Mouse (Mus musculus) embryo, embryonic 11 days (tissue): ENCODE measurements around the gene Ugt1a9.

ENCODE experiments used
- DNase-seq: peaks from one replicate; pipeline ENCODE4 v3.0.0-alpha.2; 2015

Ugt1a9 gene

DNA sequence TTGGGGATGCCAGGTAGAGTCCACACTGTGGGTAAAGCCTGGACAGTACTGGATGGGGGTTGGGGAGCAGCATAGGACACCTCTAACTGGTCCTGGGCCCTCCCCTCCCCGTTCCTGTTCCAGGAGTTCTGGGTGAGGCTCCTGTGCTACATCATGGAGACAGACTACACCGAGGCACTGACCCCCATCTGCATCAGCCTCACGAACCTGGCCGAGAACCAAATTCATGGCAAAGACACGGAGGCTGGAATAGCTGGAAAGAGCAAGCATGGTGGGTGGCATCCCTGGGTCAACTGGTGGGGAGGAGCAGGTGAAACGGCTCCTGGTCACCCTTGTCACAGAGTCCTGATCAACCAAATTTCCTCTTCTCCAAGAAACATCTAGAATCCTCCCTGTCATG, 168.2 kb downstream of the Ugt1a9 start:
- no peak for DNase-seq

DNA sequence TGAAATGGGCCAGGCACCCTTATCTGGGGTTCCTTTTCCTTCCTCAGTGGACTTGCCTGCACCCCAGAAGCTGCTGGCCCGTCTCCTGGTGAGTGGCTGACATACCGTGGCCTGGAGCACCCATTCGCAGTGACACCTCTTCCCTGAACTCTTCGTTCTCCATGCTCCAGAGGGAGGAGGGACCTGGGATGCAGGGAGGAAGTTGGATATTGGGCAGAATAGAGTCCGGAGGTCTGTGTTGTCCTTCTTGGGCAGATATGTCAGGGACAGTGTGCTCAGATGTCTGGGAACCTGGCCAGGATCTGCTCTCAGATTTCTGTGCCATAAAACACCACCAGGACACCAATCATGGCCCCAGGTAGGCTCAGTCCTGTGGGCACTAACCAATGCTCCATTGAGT, 169.5 kb downstream of the Ugt1a9 start:
- DNase-seq, result no peak

DNA sequence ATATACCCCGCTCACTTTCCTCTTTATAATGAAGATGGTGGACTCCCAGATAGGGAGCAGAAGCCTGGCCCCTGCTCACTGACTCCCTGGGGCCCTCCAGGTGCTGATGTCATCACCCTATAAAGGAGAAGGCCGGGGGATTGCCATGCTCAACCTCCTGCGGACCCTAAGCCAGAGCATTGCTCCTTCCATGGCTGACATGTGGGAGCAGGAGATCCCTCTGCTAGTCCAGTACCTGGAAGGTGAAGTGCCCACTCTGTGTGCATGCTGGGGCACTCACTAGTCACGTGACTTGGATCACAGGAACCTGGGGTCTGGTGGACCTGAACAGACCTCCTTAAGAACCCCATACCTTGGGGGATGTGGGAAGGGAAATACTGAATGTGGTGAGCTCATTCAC, 170.0 kb downstream of the Ugt1a9 start:
- DNase-seq, result no peak

DNA sequence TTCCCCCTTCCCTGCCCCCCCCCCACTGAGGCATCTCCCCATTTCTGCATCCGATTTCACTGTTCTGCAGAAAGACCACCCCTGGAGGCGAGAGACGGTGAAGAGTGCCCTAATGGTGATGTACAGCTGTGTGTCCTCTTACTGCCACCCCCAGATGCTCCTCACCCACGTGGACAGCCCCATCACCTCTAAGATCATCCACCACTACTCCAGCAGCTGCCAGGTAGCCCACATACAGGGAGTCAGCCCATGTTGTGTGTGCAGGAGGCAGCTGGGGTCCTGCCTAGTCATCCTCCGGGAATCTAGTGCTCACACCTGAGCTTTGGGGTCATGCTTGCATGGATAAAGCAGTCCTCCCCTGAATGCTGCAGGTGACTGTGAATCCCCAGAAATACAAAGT, 173.3 kb downstream of the Ugt1a9 start:
- DNase-seq, result no peak

DNA sequence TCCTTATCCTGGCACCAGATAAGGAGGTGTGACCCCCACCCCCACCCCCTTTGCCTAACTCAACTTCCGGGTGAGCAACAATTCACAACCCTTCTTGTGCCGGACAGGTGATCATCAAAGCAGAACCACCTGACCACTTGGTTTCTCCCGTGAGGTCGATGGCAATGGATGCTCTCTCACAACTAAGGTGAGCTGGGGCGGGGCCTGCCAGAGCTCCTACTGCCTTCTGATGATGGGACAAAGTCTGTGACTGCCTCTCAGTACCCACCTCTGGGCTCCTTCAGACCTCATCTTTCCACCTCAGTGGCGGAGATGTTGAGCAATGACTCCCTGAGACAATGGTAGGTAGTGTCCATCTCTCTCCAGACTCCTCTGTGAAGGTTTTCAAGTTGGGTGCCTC, 175.3 kb downstream of the Ugt1a9 start:
- DNase-seq, result no peak

DNA sequence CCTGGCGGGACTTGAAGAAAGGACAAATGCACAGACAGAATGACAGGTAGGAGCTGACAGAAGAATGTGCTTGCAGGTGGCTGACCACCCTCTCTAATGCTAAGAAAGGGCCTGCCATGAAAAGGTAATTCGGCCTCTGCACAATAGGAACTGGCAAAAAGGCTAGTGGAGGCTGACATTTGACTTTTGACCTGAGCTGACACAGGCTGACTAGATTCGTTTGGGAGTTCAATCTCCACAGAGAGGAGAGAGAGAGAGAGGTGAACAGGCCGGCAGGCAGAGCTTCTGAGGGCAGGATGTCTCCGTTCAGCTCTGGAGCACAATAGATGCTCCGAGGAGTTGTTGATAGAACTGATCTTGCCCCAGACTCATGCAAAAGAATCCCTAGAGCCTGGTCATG, 175.8 kb downstream of the Ugt1a9 start:
- DNase-seq, result no peak

DNA sequence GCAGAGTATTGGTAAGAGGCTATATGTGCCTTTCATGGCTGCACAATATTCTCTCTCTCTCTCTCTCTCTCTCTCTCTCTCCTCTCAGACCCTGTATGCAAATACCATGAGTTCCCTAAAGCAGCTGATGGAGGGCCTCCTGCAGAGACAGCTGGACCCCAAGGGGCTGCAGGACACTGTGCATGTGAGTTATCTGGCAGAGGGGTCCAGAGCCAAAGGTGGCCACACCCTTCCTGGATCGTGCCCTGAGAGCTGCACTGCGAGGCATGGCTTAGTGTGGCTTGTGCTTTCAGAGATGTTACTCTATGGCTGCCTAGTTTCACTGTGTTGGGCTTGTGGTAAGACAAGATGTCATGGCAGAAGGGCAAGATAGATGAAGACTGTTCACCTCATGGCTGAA, 177.1 kb downstream of the Ugt1a9 start:
- DNase-seq, result no peak

DNA sequence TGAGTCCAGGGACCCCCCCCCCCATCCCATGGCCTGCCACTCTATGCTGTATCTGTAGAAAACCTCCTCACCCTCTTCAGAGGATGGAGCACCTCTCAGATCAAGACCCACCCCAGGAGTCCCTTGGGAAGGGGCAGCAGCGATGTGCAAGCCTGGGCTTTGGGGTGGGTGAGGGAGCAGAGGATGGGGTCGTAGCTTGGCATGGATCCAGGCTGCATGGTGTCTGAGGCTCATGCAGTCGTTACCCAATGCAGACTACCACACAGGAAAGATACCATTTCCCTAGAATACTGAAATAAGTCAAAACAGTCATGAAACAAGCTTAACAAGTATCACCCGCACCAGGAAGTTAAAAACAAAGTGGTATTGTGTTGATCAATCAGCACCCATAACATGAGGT, 178.1 kb downstream of the Ugt1a9 start:
- DNase-seq, result no peak

DNA sequence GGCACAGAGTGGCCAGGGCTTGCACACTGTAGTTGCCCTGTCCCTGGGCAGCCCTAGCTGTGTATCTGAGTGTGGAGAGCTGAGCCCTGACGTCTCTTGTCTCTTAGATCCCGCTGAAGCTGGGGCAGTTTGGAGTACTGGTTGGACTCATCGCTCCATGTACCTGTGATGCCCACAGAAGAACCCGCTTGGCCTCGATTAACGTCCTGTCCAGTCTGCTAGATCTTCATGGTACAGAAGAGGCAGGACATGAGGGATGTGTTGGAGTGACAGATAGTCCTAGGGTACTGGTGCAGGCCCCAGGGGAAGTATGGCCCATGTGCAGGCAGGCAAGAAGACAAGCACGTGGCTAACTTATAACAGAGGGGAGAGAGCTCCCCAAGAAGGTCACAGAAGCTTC, 179.0 kb downstream of the Ugt1a9 start:
- no peak for DNase-seq

DNA sequence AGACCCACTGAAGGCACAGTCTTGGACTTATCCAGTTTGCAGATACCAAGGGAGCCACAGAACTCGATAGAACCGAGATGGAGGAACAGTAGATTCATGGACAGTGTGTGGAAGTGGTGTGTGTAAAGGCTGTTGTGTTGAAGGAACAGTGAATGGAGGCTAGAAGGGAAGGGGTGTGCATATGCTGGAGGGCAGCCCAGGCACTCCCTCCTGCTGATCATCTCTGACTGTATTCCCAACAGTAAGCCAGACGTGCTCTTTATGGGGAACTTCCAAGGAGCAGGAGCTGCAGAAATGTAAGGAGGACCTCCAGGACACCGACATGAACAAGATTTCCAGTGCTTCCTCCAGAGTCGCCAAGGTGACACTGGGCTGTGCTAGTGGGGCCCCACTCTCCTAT, 179.4 kb downstream of the Ugt1a9 start:
- DNase-seq, result no peak

DNA sequence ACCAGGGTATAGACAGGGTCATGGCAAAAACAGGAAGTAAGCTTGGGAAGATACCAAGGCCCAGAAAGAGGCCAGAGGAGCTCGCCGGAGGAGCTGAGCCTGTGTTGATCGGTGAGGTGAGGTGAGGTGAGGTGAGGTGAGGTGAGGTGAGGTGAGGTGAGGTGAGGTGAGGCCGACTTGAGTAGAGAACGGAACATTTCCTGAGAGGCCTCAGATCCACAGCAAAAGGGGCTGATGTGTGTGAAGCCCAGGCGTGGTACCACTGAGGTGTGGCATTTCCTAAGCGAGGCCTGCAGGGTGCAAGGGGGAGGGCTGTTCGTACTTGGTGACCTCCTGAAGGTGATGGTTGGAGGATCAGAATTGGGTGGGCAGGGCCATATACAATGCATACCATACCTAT, 182.5 kb downstream of the Ugt1a9 start:
- no peak for DNase-seq

DNA sequence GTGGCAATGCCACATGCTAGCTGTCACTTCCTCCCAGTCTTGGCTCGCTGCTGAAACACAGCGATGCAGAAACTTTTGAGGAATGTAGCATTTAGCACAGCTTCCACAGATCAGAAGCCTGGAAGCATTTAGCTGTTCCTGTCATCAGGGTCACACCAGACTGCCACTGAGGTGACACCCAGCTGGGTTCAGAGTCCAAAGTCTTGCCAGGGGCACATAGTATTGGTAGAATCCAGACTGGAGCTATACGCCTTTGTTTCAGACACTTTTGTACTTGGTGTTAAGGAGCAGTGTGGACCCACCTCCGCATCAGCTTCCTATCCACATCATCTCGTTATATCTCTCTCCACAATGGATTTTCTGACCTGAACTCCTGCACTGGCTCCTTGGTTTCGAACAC, 182.9 kb downstream of the Ugt1a9 start:
- DNase-seq, result no peak

DNA sequence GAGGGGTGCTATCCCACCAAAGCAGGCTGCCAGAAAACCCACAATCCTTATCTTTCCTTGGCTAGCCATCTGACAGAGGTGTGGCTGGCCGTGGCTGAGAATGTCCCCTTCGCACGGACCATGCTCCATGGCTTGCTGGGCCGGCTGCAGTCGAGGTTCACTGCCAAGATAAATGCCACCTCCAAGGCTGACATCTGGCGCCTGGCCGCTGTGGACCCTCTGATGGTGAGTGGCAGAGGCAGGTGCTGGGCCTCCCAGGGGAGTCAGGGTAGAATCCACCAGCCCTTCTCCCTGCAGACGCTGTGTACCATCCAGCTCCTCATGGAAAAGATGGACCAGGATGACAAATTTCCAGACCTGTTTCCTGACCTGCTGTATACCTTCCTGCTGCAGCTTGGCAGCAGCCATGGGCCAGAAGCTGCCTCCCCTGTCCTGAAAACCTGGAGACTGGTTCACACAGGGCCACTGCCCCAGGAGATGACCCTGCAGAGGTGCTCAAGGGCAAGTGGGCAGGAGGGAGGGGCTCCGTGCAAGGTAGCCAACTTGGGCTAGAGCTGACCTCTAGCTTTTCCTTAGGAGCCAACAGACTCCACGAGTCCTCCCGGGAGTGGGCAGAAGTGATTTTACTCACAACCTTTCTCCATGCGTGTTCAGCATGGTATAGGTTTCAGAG, 184.3 kb downstream of the Ugt1a9 start:
- no peak for DNase-seq

DNA sequence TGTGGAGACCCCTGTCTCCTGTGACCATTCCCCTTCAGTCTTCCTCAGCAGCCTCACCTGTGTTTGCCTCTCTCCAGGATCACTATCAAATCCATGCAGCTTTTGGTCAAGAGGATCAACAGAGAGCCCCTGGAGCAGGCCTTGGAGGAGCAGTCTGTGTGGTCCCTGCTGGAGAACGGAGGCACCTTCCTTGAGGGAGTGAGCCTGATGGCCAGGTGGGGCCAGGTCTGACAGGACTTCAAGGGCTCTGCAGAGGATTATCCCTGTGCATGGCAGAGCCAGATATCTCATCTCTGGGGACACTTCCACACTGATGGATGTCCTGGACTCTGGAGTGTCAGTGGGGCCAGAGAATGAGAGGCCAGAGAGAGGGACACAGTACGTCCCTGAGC, 184.9 kb downstream of the Ugt1a9 start:
- DNase-seq, result no peak

DNA sequence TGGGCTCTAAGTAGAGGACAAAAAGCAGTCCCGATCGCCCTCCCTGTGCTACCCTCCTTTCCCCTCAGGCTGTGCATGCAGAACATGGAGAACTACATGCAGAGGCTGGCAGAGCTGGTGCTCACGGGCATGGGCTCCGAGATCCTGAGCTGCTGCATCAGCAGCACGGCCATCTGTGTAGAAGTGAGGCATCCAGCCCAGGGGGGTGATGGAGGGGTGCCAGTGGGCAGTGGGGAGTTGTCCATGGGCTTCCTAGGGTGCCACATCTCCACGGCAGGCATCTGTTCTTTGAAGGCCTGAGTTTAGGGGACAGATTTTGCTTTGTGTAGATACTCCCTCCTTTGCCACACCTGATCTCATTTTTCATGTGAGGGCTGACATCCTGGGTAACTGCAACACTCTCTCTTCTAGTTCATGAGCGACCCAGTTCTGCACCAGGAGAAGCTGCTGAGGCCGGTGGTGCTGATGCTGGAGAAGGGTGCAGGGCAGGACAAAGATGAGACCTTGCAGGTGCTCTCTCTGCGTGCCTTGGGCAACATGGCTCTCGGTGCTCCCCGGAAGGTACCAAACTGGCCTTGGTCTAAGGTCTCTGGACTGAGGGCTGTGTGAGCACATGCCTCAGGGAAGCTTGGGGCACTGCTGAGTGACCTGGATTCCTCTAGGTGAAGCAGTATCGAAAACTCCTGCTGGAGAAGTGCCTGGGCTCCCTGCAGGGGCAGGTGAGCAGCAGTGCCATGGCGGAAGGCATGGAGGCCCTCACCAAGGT, 185.6 kb downstream of the Ugt1a9 start:
- no peak for DNase-seq

DNA sequence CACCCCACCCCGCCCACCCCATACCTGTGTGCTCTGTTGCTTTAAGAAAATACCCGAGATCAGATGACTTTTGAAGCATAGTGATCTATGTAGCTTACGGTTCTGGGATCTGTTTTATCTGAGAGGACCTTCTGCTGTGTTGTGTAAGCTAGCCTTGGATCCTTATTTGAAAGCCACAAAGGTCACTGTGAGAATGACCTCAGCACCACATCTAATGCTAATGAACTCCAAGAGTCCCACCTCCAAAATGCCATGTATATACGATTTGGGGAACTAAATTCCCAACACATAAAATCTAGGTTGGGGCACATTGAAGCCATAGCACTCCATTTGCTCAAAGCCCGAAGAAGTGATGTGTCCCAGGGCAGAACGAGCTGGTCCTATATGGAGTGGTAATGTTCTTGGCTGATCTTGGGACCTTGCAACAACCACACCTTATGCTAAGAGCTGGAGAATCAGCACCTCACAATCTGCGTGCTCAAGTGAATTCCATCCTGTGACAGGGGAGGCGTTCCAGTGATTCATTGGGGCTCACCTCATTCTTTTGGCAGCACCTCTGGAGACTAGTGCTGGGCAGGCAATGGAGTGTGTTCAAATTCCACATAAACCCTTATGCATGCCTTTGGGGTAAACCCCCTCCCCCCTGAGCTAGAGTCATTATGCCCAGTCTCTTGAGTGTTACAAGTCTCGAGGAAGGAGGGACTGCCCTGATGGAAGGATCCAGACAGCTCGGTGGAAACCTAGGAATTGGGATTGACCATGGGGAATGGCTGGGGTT, 186.5 kb downstream of the Ugt1a9 start:
- no peak for DNase-seq

DNA sequence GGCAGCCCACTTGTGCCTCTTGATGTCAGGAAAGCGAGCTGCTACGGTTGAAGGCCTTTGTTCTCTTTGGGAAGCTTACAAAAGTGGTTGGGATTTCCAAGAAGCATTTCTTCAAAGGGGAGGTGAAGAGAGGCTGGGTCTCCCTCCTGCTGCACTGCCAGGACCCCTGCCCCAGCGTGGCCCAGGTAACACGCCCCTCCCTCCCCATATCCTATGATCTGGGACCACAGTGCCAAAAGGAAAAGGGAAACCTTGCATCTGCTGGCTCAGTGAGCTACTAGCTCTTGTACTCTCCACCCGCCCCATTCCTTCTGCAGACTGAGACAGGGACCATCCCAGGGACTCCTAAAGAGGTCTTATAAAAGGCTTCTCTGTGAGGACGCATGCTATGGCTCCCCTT, 187.1 kb downstream of the Ugt1a9 start:
- no peak for DNase-seq

DNA sequence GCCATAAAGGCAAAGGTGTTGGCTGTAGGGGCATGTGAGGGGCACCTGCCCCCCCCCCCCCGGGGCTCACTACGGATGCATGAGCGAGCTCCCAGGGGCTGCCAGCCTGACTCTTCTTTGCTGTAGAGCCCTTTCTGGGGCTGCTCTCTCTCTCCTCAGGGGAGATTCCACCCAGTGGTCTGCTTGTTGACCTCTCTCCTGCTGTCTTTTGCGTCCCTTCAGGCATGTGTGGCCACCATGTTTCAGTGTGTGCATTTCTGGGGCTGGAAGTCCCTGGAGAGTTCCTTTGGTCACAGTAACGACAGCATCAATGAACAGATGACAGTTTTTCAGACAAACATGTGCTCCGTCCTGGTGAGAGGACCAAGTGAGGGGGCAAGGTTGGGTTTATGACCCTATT, 187.8 kb downstream of the Ugt1a9 start:
- no peak for DNase-seq

DNA sequence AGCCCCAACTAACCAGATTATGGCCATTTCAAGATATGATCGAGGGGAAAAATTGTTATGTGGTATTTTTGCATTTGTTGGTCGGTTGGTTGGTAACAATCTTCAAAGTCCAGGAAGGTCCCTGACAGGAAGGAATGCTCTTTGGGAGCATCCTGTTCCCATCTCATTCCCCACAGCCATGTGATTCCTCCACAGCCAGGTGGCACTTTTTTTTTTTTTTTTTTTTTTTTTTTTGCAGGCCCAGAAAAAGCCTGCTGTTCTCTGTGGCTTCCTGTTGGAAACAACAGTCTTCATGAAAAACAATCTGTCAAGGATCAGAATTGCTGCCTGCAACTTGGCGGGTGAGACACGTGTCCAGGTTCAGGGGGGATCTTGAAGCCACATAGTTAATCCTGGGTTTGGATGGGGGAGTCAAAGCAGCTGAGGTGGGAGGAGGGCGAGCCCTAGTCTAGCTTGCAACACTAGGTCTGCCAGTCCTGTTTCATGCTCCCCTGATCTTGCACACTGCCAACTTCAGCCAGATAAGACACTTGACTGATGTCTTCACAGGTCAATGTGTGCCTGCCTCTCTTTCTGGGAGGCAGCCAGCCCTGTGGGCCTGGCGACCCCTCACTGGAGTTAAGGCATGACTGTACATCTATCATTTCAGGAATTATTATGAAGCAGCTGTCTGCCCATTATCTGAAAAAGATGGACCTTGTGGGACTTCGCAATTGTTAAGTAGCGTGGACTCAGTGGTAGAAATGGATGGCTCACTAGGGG, 188.5 kb downstream of the Ugt1a9 start:
- peak; percentile 49 for DNase-seq

DNA sequence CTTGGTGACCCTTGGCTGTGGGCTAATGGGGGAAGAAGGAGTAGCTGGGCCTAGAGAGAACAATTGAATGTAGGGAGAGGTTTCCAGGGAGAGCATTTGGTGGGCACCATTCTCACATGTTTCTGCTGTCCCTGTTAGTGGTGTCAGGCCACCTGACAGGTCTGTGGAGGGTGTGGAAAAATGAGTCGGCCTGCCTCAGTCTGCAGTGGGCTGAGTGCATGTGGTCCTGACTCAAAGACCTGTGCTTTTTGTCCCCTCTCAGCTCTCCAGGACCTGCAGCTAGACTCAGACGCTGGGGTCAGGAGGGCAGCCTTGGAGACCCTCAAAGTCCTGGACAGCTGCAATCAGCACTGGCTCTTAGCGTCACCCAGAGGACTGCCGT, 189.0 kb downstream of the Ugt1a9 start:
- DNase-seq, result peak; percentile 46

DNA sequence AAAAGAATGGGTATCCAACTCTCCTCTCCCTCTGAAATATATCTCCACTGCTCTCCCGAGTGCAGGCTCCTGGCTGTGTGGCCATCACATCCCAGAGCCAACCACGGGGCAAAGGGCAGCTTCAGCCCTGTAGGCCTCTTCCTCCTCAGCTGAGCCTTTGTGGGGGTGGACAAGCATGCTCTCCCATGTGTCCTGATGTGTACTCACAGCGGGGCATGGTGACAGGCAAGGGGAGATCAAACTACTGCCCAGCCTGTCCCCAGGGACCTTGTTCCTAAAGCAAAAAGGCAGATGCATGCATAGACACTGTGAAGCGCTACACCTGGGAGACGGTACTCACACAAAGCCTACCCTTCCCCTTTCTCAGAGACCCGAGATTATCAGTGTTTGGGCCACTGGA, 189.5 kb downstream of the Ugt1a9 start:
- no peak for DNase-seq

DNA sequence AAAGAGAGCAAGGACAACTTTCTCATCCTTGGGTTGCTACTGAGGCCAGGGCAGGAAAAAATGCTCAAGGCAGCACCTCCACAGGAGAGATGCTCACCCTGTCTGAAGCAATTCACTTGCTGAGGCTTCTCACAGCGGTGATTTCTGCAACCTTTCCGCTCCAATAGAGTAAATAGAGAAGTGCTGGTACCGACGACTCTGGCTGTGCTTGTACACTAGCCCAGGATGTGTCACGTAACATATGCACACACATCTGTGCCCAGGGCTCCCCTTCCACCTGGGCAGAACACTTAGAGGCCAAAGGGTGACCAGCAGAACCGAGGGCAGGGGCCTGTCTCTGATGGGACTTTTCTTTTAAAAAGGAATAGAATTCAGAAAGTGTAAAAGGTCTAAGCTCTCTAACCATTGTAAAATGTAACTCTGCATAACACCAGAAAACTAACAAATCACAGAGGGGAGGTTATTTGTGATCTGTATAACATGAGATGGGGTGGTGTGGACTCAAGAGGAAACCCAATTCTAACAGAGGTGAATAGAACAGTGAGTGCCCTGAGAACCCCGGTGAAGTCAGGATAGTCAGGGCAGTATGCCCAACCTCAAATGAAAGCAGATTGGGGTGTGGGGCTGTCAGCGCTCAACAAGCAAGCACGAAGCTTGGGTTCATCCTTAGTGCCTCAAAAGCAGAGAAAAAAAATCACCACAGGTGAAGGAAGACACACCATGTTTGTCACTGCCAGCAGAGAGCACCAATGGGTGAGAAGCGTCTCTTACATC, 190.2 kb downstream of the Ugt1a9 start:
- DNase-seq, result no peak

DNA sequence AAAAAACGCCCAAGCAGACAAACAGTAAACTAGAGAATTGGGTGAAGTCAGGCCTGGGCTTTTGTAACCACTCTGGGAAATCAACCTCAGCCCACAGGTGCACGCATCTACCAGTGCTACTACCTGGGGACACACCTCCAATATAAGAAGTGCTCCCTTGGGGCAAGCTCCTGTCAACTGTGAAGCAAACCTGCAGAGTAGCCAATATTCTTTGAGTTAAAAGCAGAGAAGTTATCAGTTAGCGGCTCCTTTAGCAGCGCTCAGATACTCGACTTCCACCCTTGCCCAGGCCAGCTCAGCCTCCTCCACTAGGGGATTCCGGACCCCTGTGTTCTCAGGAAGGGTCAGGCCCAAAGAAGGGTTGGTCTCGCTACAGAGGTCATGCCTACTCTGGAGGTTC, 191.1 kb downstream of the Ugt1a9 start:
- no peak for DNase-seq
